Mouse (Mus musculus) left cerebral cortex, adult 9 months (tissue): Measurements from ENCODE around the gene Natd1.
A peak's percentile ranks its signal among the peaks of the same experiment; 100 is the strongest.

Experiments used
- DNase-seq, 2 experiments: peaks; one replicate each; pipeline ENCODE4 v3.0.0; 2022; ENCODE audit warnings: low spot score in 2 of 2

Natd1 gene

GRCm38 (mm10) chr11:60931869-60932481 is 17.4 kb upstream of the Natd1 start, which contains the start of gene Map2k3:
TSS of gene Map2k3 (plus strand) at chr11:60932033.
- DNase-seq: peak; percentile 82 to 95

GRCm38 (mm10) chr11:60931282-60931868 is 16.8 kb upstream of the Natd1 start:
- peak in 1 of 2 experiments; percentile 15 for DNase-seq

GRCm38 (mm10) chr11:60930724-60931281 is 16.3 kb upstream of the Natd1 start:
- no peak for DNase-seq

- DNase-seq: peak; percentile 59 to 94
Observed at GRCm38 (mm10) chr11:60927264-60927663, 12.7 kb upstream of the Natd1 start.

- DNase-seq: no peak
Observed at GRCm38 (mm10) chr11:60924981-60925380, 10.4 kb upstream of the Natd1 start.

- no peak for DNase-seq
Observed at GRCm38 (mm10) chr11:60924498-60924897, 9.9 kb upstream of the Natd1 start.

GRCm38 (mm10) chr11:60922964-60923363 is 8.4 kb upstream of the Natd1 start:
- no peak for DNase-seq

GRCm38 (mm10) chr11:60922195-60922594 is 7.6 kb upstream of the Natd1 start:
- no peak for DNase-seq

- no peak for DNase-seq
Observed at GRCm38 (mm10) chr11:60920021-60920420, 5.5 kb upstream of the Natd1 start.

GRCm38 (mm10) chr11:60915201-60915600 is 651 bp upstream of the Natd1 start:
- DNase-seq: no peak

GRCm38 (mm10) chr11:60913301-60914196 is 1.0 kb downstream of the Natd1 start:
- DNase-seq: peak; percentile 74 to 92

- no peak for DNase-seq
Observed at GRCm38 (mm10) chr11:60912525-60912973, 2.0 kb downstream of the Natd1 start.

GRCm38 (mm10) chr11:60909626-60910025 is 4.9 kb downstream of the Natd1 start:
- no peak for DNase-seq

- no peak for DNase-seq
Observed at GRCm38 (mm10) chr11:60908073-60908472, 6.5 kb downstream of the Natd1 start.

- DNase-seq: no peak
Observed at GRCm38 (mm10) chr11:60906449-60906848, 8.1 kb downstream of the Natd1 start.

- DNase-seq: no peak
Observed at GRCm38 (mm10) chr11:60905407-60906120, 9.0 kb downstream of the Natd1 start.

- no peak for DNase-seq
Observed at GRCm38 (mm10) chr11:60903661-60904061, 10.9 kb downstream of the Natd1 start.

- DNase-seq: no peak
Observed at GRCm38 (mm10) chr11:60902486-60902885, 12.1 kb downstream of the Natd1 start.

- no peak for DNase-seq
Observed at GRCm38 (mm10) chr11:60902001-60902400, 12.5 kb downstream of the Natd1 start.

- DNase-seq: no peak
Observed at GRCm38 (mm10) chr11:60895915-60896314, 18.6 kb downstream of the Natd1 start.

GRCm38 (mm10) chr11:60890744-60891143 is 23.8 kb downstream of the Natd1 start:
- DNase-seq: no peak
